Mouse (Mus musculus): ENCODE results near the gene Sall2.
"Not testable (repeated sequence)": the region's sequence is repeated elsewhere in the genome, so short reads cannot be mapped to it uniquely, and the experiment has no call there.

Sall2 gene

GRCm38 (mm10) chr14:52303517-52303916 lies 25.0 kb downstream of the Sall2 start:
- DNase-seq (ENCODE audit: low spot score) = not testable (repeated sequence)

- peak; percentile 56 for DNase-seq (ENCODE audit: low spot score)
These were observed 32.9 kb downstream of the Sall2 start for GRCm38 (mm10) chr14:52295558-52296264.

- no peak for DNase-seq (ENCODE audit: low spot score)
These were observed 44.4 kb downstream of the Sall2 start for GRCm38 (mm10) chr14:52284191-52284590.

- DNase-seq (ENCODE audit: low spot score) = no peak
These were observed 44.9 kb downstream of the Sall2 start for GRCm38 (mm10) chr14:52283629-52284028.

- peak; percentile 35 for DNase-seq (ENCODE audit: low spot score)
These were observed 48.8 kb downstream of the Sall2 start for GRCm38 (mm10) chr14:52279747-52280120.

- DNase-seq (ENCODE audit: low spot score) = peak; percentile 99
These were observed 49.4 kb downstream of the Sall2 start, which contains the start of the genes Tox4 and Rab2b for GRCm38 (mm10) chr14:52278932-52279746. Gene Tox4 (plus strand): TSS chr14:52279146. Gene Rab2b (minus strand): TSS chr14:52279545.

DNA sequence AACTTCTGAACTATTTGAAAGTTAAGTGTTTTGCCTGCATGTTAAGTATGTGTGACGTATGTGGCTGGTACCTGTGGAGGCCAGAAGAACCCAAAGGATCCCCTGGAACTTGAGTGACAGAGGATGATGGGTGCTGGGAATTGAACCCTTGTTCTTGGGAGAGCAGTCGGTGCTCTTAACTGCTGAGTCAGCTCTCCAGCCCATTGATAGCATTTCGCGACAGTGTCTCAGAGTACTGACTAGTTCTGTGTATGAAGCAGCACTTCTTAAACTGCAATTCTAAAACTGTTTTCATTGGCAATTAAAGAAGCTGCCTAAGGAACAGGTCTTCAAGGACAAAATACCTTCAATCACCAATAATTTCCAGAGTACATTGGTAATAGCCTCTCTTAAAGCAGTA lies 51.4 kb downstream of the Sall2 start:
- DNase-seq (ENCODE audit: low spot score) = no peak

DNA sequence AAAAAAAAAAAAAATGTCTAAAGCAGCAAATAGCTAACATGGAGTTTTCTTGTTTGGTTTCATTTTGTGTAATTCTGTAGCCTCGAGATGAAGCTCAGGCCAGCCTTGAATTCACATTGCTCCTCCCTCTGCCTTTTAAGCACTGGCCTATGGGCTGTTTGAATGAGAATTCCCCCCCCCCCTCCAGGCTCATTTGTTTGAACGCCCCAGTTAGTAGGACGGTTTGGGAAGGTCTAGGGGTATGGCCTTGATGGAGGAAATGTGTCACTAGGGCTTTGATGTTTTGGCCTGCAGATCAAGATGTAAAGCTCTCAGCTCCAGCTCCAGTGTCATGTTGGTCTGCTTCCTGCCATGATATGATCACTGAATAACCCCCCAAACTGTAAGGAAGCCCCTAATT lies 55.8 kb downstream of the Sall2 start:
- DNase-seq (ENCODE audit: low spot score) = no peak
